Mouse (Mus musculus) bone marrow, adult 2 months (tissue): Measurements from ENCODE around the gene Pinlyp. TPM values are rescaled to one million over a fixed set of nuclear protein-coding genes. Genes with fewer than 3 reads are reported as not detected.

Experiments
- H3K27ac ChIP-seq: fragments of 200-500 bp; 2 replicates; pipeline ENCODE4 v1.5.1; 2012; ENCODE audit warnings: low read depth, mild to moderate bottlenecking, control low read depth, inconsistent platforms, low read length; ENCODE audit not compliant: control insufficient read depth, poor library complexity, insufficient read depth
- H3K4me1 ChIP-seq: fragments of 200-500 bp; 2 replicates; pipeline ENCODE4 v1.6.1; 2011; ENCODE audit warnings: low read length; ENCODE audit not compliant: control insufficient read depth, insufficient read depth
- H3K4me3 ChIP-seq: fragments of 200-500 bp; replicated peaks from 2 replicates; pipeline ENCODE3; 2011; ENCODE audit warnings: mild to moderate bottlenecking, low read depth, low read length, control low read depth; ENCODE audit not compliant: control insufficient read depth
- CTCF ChIP-seq: fragments of 200-500 bp; IDR thresholded peaks from 2 replicates; pipeline ENCODE4 v1.5.1; 2011; ENCODE audit warnings: low read length, control low read depth; ENCODE audit not compliant: control insufficient read depth, insufficient read depth
- POLR2A ChIP-seq: fragments of 200-500 bp; IDR thresholded peaks from 2 replicates; pipeline ENCODE4 v1.6.1; 2011; ENCODE audit warnings: low read depth, mild to moderate bottlenecking, control low read depth, low read length, borderline replicate concordance; ENCODE audit not compliant: control insufficient read depth
- WGBS: fragments of 180-500 bp; shearing (Covaris S2); methylation state at CpG from one replicate; pipeline ENCODE4 v1.1.7; 2018; 5-methylcytosine and 5-hydroxymethylcytosine counted together
- polyA plus RNA-seq: library from polyadenylated mRNA; stranded (reverse); fragments of >200 nt; gene quantifications from 2 replicates; pipeline ENCODE4 v1.2.4, GENCODE M21; 2011; ENCODE audit warnings: low replicate concordance; ENCODE audit not compliant: missing spikeins, insufficient read depth, insufficient read length

Pinlyp gene
- polyA plus RNA-seq, 1 experiment = not detected

GRCm38 (mm10) chr7:24547534-24548036 lies 1.7 kb upstream of the Pinlyp start:
- H3K4me3 ChIP-seq = peak overlapping the region; percentile 91
- peaks cover 4% of the 10 kb centered on the region for H3K4me1 ChIP-seq
- H3K27ac ChIP-seq = peak overlapping the region; percentile 66; the same call in 1 of the 2 replicates
- TF ChIP-seq POLR2A = no peak
- no peak for TF ChIP-seq CTCF
- 29% methylated on average over 13 of the region's 13 CpGs for WGBS

- under 1% methylated on average over 57 of the region's 57 CpGs for WGBS
- TF ChIP-seq POLR2A (peak; percentile 49; the same call in 1 of the 2 replicates), CTCF (no peak)
- peaks cover 4% of the 10 kb centered on the region for H3K4me1 ChIP-seq
- H3K27ac ChIP-seq = peak overlapping the region; percentile 80
- peak overlapping the region; percentile 91 for H3K4me3 ChIP-seq
Observed at GRCm38 (mm10) chr7:24546634-24547389, 894 bp upstream of the Pinlyp start.

GRCm38 (mm10) chr7:24544506-24544905 lies 1.4 kb downstream of the Pinlyp start:
- TF ChIP-seq POLR2A (no peak), CTCF (no peak)
- H3K4me3 ChIP-seq = no peak overlapping the region
- no peak overlapping the region for H3K27ac ChIP-seq
- 73% methylated on average over 2 of the region's 2 CpGs for WGBS
- peaks cover 4% of the 10 kb centered on the region for H3K4me1 ChIP-seq

GRCm38 (mm10) chr7:24539686-24540085 lies 6.2 kb downstream of the Pinlyp start:
- TF ChIP-seq CTCF (no peak), POLR2A (no peak)
- 83% methylated on average over 4 of the region's 4 CpGs for WGBS
- H3K27ac ChIP-seq = no peak overlapping the region
- H3K4me3 ChIP-seq = no peak overlapping the region
- no peaks in the 10 kb centered on the region; the same call in 1 of the 2 replicates for H3K4me1 ChIP-seq

- Histone ChIP-seq H3K27ac (no peak overlapping the region), H3K4me1 (no peaks in the 10 kb centered on the region), H3K4me3 (no peak overlapping the region)
- 48% methylated on average over 5 of the region's 5 CpGs for WGBS
- TF ChIP-seq CTCF (no peak), POLR2A (no peak)
Observed at GRCm38 (mm10) chr7:24538701-24539100, 7.2 kb downstream of the Pinlyp start.

- TF ChIP-seq POLR2A = no peak
- no peak for TF ChIP-seq CTCF
- Histone ChIP-seq H3K4me1 (no peaks in the 10 kb centered on the region), H3K27ac (no peak overlapping the region), H3K4me3 (no peak overlapping the region)
- WGBS = 42% methylated on average over 5 of the region's 5 CpGs
Observed at GRCm38 (mm10) chr7:24538154-24538553, 7.8 kb downstream of the Pinlyp start.

- Histone ChIP-seq H3K4me1 (no peaks in the 10 kb centered on the region), H3K27ac (no peak overlapping the region), H3K4me3 (no peak overlapping the region)
- 65% methylated on average over 5 of the region's 5 CpGs for WGBS
- TF ChIP-seq CTCF (no peak), POLR2A (no peak)
Observed at GRCm38 (mm10) chr7:24537591-24537990, 8.3 kb downstream of the Pinlyp start.

GRCm38 (mm10) chr7:24537081-24537480 lies 8.8 kb downstream of the Pinlyp start:
- Histone ChIP-seq H3K4me3 (no peak overlapping the region), H3K27ac (no peak overlapping the region), H3K4me1 (no peaks in the 10 kb centered on the region)
- TF ChIP-seq POLR2A (no peak), CTCF (no peak)
- 76% methylated on average over 4 of the region's 4 CpGs for WGBS
